Mouse (Mus musculus): ENCODE results near the gene Ppm1k.
"Not testable (repeated sequence)": the region's sequence is repeated elsewhere in the genome, so short reads cannot be mapped to it uniquely, and the experiment has no call there.

Ppm1k gene

DNA sequence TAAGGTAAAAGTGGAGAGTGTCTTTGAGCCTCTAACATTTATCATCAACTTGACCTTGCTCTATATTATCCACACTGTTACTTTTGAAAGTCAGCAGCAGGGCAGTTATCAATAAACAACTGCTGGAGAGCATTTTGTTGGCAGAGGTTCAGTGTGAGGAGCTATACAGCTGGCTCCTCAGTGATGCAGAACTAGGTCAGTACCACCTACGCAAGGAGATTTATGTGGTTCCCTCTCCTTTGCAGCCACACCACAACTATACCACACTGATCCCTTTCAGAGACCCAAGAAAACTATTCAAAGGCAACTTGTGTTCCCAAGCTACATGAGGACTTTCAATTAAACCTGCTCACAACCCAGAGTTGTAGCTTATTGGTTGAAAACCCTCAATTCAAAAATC is 3.8 kb downstream of the Ppm1k start:
- DNase-seq: no peak

DNA sequence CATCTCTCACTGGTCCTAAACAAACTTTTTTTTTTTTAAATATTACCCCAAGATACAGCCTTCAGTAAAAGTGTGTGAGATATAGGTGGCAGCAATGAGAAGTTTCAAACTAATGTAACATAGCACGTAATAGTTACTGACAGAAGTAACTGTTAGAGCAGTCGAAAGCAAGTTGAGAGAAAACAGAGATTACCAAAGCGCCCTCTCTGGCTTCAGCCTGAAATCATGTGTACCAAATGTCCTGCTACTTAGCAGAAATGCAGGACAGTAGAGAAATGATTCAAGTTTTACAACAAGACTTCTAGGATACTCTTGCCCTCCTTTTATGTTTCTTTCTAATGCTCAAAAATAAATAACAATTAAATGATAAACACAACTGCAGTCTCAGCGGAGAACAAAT is 4.3 kb downstream of the Ppm1k start:
- DNase-seq: no peak

DNA sequence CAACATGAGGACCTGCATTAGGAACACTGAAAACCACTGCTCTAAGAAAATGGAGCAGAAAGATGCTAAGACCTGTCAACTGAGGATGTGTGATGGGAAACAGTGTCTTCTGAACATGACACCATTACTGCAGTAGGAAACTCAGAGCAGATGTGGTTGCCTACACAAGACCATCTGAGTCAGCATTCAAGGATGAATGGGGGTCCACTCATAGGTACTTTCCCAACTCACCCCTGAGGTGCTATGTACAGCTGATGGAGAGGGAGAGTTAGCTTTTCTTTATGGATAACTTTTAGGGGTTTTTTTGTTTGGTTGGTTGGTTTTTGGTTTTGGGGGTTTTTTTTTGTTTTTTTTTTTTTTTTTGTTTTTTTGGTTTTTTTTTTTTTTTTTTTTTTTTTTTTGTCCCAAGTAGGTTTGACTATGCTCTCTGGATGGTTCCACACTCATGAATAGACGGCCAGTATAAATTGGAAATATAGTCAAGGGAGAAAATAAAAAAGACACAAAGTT is 5.9 kb downstream of the Ppm1k start:
- DNase-seq: no peak

DNA sequence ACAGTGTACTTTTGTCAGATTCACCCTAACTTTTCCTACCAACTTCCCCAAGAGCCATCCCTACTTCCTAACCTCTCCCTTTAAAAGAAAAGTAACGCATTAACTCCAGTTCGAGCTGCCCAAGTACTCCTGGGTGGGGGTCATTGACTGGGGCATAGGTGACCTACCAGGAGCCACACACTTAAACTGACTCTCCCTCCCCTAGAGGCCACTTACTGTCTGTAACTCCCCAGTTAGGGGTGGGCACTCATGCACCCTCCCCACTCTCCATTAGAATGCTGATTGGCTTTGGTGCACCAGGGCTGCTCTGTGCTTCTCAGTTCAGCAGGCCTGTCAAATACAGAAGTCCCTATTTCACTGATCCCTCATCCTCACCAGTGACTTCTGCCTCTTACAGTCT is 8.3 kb downstream of the Ppm1k start:
- no peak for DNase-seq

- no peak for DNase-seq
Observed at GRCm38 (mm10) chr6:57524742-57525141, 10.5 kb downstream of the Ppm1k start.

- DNase-seq: no peak
Observed at GRCm38 (mm10) chr6:57520749-57521652, 14.3 kb downstream of the Ppm1k start.

- no peak for DNase-seq
Observed at GRCm38 (mm10) chr6:57514035-57514374, 21.3 kb downstream of the Ppm1k start.

GRCm38 (mm10) chr6:57513351-57514034 is 21.8 kb downstream of the Ppm1k start:
- DNase-seq: no peak

DNA sequence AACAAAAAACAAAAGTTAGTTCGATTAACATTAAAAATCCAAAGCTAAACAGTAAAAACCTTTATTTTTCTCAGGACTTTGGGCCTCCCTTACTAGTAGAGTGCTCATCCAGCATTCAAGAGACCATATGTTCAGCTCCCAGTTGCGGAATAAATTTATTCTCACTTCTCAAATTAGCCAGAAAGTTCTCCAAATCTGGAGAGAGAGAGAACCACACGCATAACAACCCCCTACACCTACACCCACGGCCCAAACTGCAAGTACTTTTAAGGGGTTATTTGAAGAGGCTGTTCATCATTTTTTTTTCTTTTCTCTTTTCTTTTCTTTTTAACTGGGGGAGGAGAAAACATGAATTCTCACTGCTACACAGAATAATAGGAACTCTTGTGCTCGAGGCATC is 23.4 kb downstream of the Ppm1k start:
- DNase-seq: no peak

- no peak for DNase-seq
Observed at GRCm38 (mm10) chr6:57503662-57504379, 31.4 kb downstream of the Ppm1k start.

GRCm38 (mm10) chr6:57499209-57499608 is 36.1 kb downstream of the Ppm1k start:
- DNase-seq: no peak

GRCm38 (mm10) chr6:57468161-57468560 is 67.1 kb downstream of the Ppm1k start:
- DNase-seq: not testable (repeated sequence)

All from lung, postnatal 14 days (tissue).